Comparison of ENCODE assay signal across 9 mouse cellular contexts in genomic region chr16:38374379-38375140, GRCm38 (mm10). TPM values are rescaled to one million over a fixed set of nuclear protein-coding genes. Genes with fewer than 3 reads are reported as not detected.
A peak's percentile ranks its signal among the peaks of the same experiment; 100 is the strongest.
DNase-seq lines count a peak whose midpoint lies in the region; ATAC-seq and TF ChIP-seq lines count a peak whose summit lies in the region.
"Had no signal": no experiment of that assay in that cellular context is flagged by ENCODE, and none has a peak within 500 bp of the region (broad histone marks: within the 10 kb centered on the region; RNA-seq: fewer than 3 reads in every experiment).

No protein-coding gene starts in this region.

- H3K27ac ChIP-seq in hindbrain, embryonic 12.5 days: no peak overlapping the region
- H3K27ac ChIP-seq in hindbrain, embryonic 14.5 days: no peak overlapping the region
- peak overlapping the region; percentile 100 for H3K27ac ChIP-seq in MEL (ENCODE audit: control insufficient read depth, low read depth, low read length)
- no peak overlapping the region for H3K27ac ChIP-seq in embryonic facial prominence, embryonic 14.5 days (replicated peaks; ENCODE audit: low read depth, low read length)

- 84% methylated on average over 10 of the region's 10 CpGs for WGBS in hindbrain, embryonic 12.5 days
- 85% methylated on average over 10 of the region's 10 CpGs for WGBS in hindbrain, embryonic 14.5 days
- 72% methylated on average over 10 of the region's 10 CpGs for WGBS in embryonic facial prominence, embryonic 14.5 days
- WGBS in lung, adult 2 months: 76% methylated on average over 10 of the region's 10 CpGs

- peaks cover 25% of the 10 kb centered on the region for H3K79me2 ChIP-seq in MEL (ENCODE audit: control insufficient read depth, insufficient read depth, low read length, poor library complexity)

- 0 out of 4 replicates have a peak, but pooled peaks of 1 of the 2 experiments have one; percentile 7 for TF ChIP-seq EP300 in MEL (IDR thresholded peaks at IDR 0.05; ENCODE audit: low read depth in 1 of 2, low read length in 2 of 2)

- H3K9me3 ChIP-seq in hindbrain, embryonic 12.5 days (replicated peaks): no peaks in the 10 kb centered on the region
- no peaks in the 10 kb centered on the region for H3K9me3 ChIP-seq in hindbrain, embryonic 14.5 days (ENCODE audit: control insufficient read depth, low read length)
- no peaks in the 10 kb centered on the region for H3K9me3 ChIP-seq in MEL (replicated peaks; ENCODE audit: insufficient read depth, low read length)
- no peaks in the 10 kb centered on the region for H3K9me3 ChIP-seq in embryonic facial prominence, embryonic 14.5 days (ENCODE audit: control insufficient read depth, low read length)

- no peaks in the 10 kb centered on the region for H3K36me3 ChIP-seq in hindbrain, embryonic 12.5 days
- H3K36me3 ChIP-seq in hindbrain, embryonic 14.5 days (replicated peaks; ENCODE audit: control insufficient read depth, insufficient read depth): no peaks in the 10 kb centered on the region
- H3K36me3 ChIP-seq in MEL (ENCODE audit: control insufficient read depth in 1 of 2, insufficient read depth in 2 of 2, low read length in 2 of 2): peaks cover 3 to 40% of the 10 kb centered on the region in 2 experiments; a peak in 3 of 4 replicates
- H3K36me3 ChIP-seq in embryonic facial prominence, embryonic 14.5 days (ENCODE audit: control insufficient read depth, insufficient read depth, low read length): no peaks in the 10 kb centered on the region

- H3K4me1 ChIP-seq in hindbrain, embryonic 12.5 days: peaks cover 10% of the 10 kb centered on the region; the same call in 1 of the 2 replicates
- H3K4me1 ChIP-seq in hindbrain, embryonic 14.5 days (replicated peaks; ENCODE audit: control insufficient read depth, insufficient read depth, low read length): no peaks in the 10 kb centered on the region
- H3K4me1 ChIP-seq in MEL (ENCODE audit: control insufficient read depth in 1 of 2, insufficient read depth in 2 of 2, low read length in 2 of 2): peaks cover 25 to 51% of the 10 kb centered on the region in 2 experiments
- peaks cover 13% of the 10 kb centered on the region for H3K4me1 ChIP-seq in embryonic facial prominence, embryonic 14.5 days (ENCODE audit: control insufficient read depth, insufficient read depth, low read length)
- no peaks in the 10 kb centered on the region for H3K4me1 ChIP-seq in lung, adult 2 months (ENCODE audit: control insufficient read depth, insufficient read depth, low read length)

- H3K27me3 ChIP-seq in hindbrain, embryonic 12.5 days: no peaks in the 10 kb centered on the region
- H3K27me3 ChIP-seq in hindbrain, embryonic 14.5 days (ENCODE audit: control insufficient read depth, insufficient read depth, low read length): no peaks in the 10 kb centered on the region
- no peaks in the 10 kb centered on the region for H3K27me3 ChIP-seq in MEL (ENCODE audit: control insufficient read depth in 1 of 2, insufficient read depth in 2 of 2, low read length in 2 of 2)
- H3K27me3 ChIP-seq in embryonic facial prominence, embryonic 14.5 days (replicated peaks; ENCODE audit: control insufficient read depth, insufficient read depth, low read length): no peaks in the 10 kb centered on the region

- no peak for TF ChIP-seq RAD21 in MEL (IDR thresholded peaks at IDR 0.05; ENCODE audit: low read depth, low read length)

- no peak for ATAC-seq in hindbrain, embryonic 12.5 days (ENCODE audit: low FRiP score)
- ATAC-seq in hindbrain, embryonic 14.5 days (ENCODE audit: low FRiP score): no peak
- ATAC-seq in embryonic facial prominence, embryonic 14.5 days (ENCODE audit: low read depth): no peak
- peak; percentile 49 for ATAC-seq in megakaryocyte progenitor cell, adult 5-6 weeks (replicated peaks; ENCODE audit: poor library complexity)

- no peak for TF ChIP-seq CTCF in MEL (IDR thresholded peaks at IDR 0.05 in 2 of 3, conservative IDR thresholded peaks at IDR 0.05 in 1 of 3; ENCODE audit: control insufficient read depth in 1 of 3, insufficient read depth in 1 of 3, low read depth in 2 of 3, low read length in 3 of 3, poor library complexity in 1 of 3, severe bottlenecking in 1 of 3)
- no peak for TF ChIP-seq CTCF in lung, adult 2 months (IDR thresholded peaks at IDR 0.05; ENCODE audit: insufficient read depth, low read length)

- no peak overlapping the region for H3K4me3 ChIP-seq in hindbrain, embryonic 12.5 days
- H3K4me3 ChIP-seq in hindbrain, embryonic 14.5 days (replicated peaks; ENCODE audit: low read length): no peak overlapping the region
- peak overlapping the region; percentile 56 to 60 for H3K4me3 ChIP-seq in MEL (ENCODE audit: control insufficient read depth in 1 of 2, insufficient read depth in 1 of 2, low read depth in 2 of 2, low read length in 2 of 2)
- H3K4me3 ChIP-seq in embryonic facial prominence, embryonic 14.5 days (ENCODE audit: low read depth, low read length): no peak overlapping the region
- no peak overlapping the region for H3K4me3 ChIP-seq in lung, adult 2 months (replicated peaks; ENCODE audit: extremely low read depth, low read depth, low read length)

- peak overlapping the region; percentile 15; the same call in 1 of the 2 replicates for H3K4me2 ChIP-seq in hindbrain, embryonic 12.5 days (replicated peaks)
- H3K4me2 ChIP-seq in hindbrain, embryonic 14.5 days (replicated peaks): no peak overlapping the region
- H3K4me2 ChIP-seq in embryonic facial prominence, embryonic 14.5 days (ENCODE audit: low read depth, low read length): peak overlapping the region; percentile 24

- H3K9ac ChIP-seq in hindbrain, embryonic 12.5 days: no peak overlapping the region
- H3K9ac ChIP-seq in hindbrain, embryonic 14.5 days: no peak overlapping the region
- H3K9ac ChIP-seq in MEL (ENCODE audit: control insufficient read depth, low read depth, low read length, poor library complexity, severe bottlenecking): peak overlapping the region; percentile 80
- H3K9ac ChIP-seq in embryonic facial prominence, embryonic 14.5 days (ENCODE audit: low read depth, low read length): no peak overlapping the region

- TF ChIP-seq POLR2A in MEL (IDR thresholded peaks at IDR 0.05; ENCODE audit: control insufficient read depth in 1 of 2, insufficient read depth in 1 of 2, low read depth in 1 of 2, low read length in 2 of 2, poor library complexity in 1 of 2): peak in 1 of 2 experiments; percentile 68; a peak in 2 of 4 replicates
- TF ChIP-seq POLR2A in lung, adult 2 months (IDR thresholded peaks at IDR 0.05; ENCODE audit: borderline replicate concordance, extremely low read depth, low read depth, low read length): no peak

- DNase-seq in hindbrain, embryonic 14.5 days (ENCODE audit: low spot score): no peak
- DNase-seq in MEL (ENCODE audit: low read depth, low spot score): peak; percentile 95
- DNase-seq in embryonic facial prominence, embryonic 14.5 days (ENCODE audit: low spot score): peak; percentile 36
- no peak for DNase-seq in yolk sac, embryonic 10.5 days (ENCODE audit: low spot score)
- no peak for DNase-seq in frontal cortex, postnatal 14 days (ENCODE audit: low spot score in 2 of 2)
- DNase-seq in lung, adult 2 months: no peak

RNA-seq across cellular contexts. Expression of gene Popdc2, which starts 12.6 kb away (rescaled TPM):
- polyA plus RNA-seq in hindbrain, embryonic 12.5 days (2016; fragmentation: Nextera tagmentation; extraction: Ambion mirVana): 0.70 and 1.4 TPM in 2 replicates
- 0.24 and 0.26 TPM in 2 replicates for polyA plus RNA-seq in hindbrain, embryonic 14.5 days (2014; fragmentation: Nextera tagmentation; extraction: Ambion mirVana)
- 15.2 and 17.5 TPM in 2 replicates for total RNA-seq in MEL (2012; rRNA removed)
- polyA plus RNA-seq in MEL (2012; ENCODE audit: insufficient read depth in 1 of 2, insufficient read length in 2 of 2, low read depth in 1 of 2, low replicate concordance in 2 of 2, missing spikeins in 1 of 2): 10 to 100 TPM in 1 of 2 experiments, not detected in 1; 45.4 TPM
- 7.6 and 12.8 TPM in 2 replicates for polyA plus RNA-seq in embryonic facial prominence, embryonic 14.5 days (2014; fragmentation: Nextera tagmentation; extraction: Ambion mirVana)
- 0.27 and 0.62 TPM in 2 replicates for total RNA-seq in megakaryocyte progenitor cell, adult 5-6 weeks (2015)
- not detected in 2 replicates for total RNA-seq in megakaryocyte progenitor cell, adult 5-6 weeks (2017)
- 20.4 and 30.9 TPM in 2 replicates for polyA plus RNA-seq in lung, adult 2 months (2012; rRNA removed)

RNA-seq across cellular contexts. Expression of gene Gm21987, which starts 27.7 kb away (rescaled TPM):
- polyA plus RNA-seq in hindbrain, embryonic 12.5 days (2016; fragmentation: Nextera tagmentation; extraction: Ambion mirVana): not detected in 2 replicates
- polyA plus RNA-seq in hindbrain, embryonic 14.5 days (2014; fragmentation: Nextera tagmentation; extraction: Ambion mirVana): not detected in 2 replicates
- total RNA-seq in MEL (2012; rRNA removed): not detected in 2 replicates
- polyA plus RNA-seq in MEL (2012; ENCODE audit: insufficient read depth in 1 of 2, insufficient read length in 2 of 2, low read depth in 1 of 2, low replicate concordance in 2 of 2, missing spikeins in 1 of 2): not detected
- not detected in 2 replicates for polyA plus RNA-seq in embryonic facial prominence, embryonic 14.5 days (2014; fragmentation: Nextera tagmentation; extraction: Ambion mirVana)
- not detected in 2 replicates for total RNA-seq in megakaryocyte progenitor cell, adult 5-6 weeks (2015)
- total RNA-seq in megakaryocyte progenitor cell, adult 5-6 weeks (2017): not detected in 2 replicates
- polyA plus RNA-seq in lung, adult 2 months (2012; rRNA removed): not detected in 2 replicates
- polyA plus RNA-seq: limb, embryonic 11.5 days had no signal

RNA-seq across cellular contexts. Expression of gene Cox17, which starts 27.8 kb away (rescaled TPM):
- 105 and 116 TPM in 2 replicates for polyA plus RNA-seq in hindbrain, embryonic 12.5 days (2016; fragmentation: Nextera tagmentation; extraction: Ambion mirVana)
- polyA plus RNA-seq in hindbrain, embryonic 14.5 days (2014; fragmentation: Nextera tagmentation; extraction: Ambion mirVana): 74.3 and 97.1 TPM in 2 replicates
- 293 and 295 TPM in 2 replicates for total RNA-seq in MEL (2012; rRNA removed)
- polyA plus RNA-seq in MEL (2012; ENCODE audit: insufficient read depth in 1 of 2, insufficient read length in 2 of 2, low read depth in 1 of 2, low replicate concordance in 2 of 2, missing spikeins in 1 of 2): 100 to 1,000 TPM in 1 of 2 experiments, not detected in 1; 269 TPM
- 133 and 168 TPM in 2 replicates for polyA plus RNA-seq in embryonic facial prominence, embryonic 14.5 days (2014; fragmentation: Nextera tagmentation; extraction: Ambion mirVana)
- total RNA-seq in megakaryocyte progenitor cell, adult 5-6 weeks (2015): 95.3 and 110 TPM in 2 replicates
- total RNA-seq in megakaryocyte progenitor cell, adult 5-6 weeks (2017): 294 and 340 TPM in 2 replicates
- polyA plus RNA-seq in lung, adult 2 months (2012; rRNA removed): 63.2 and 64.6 TPM in 2 replicates

RNA-seq across cellular contexts. Expression of gene Maats1, which starts 32.6 kb away (rescaled TPM):
- polyA plus RNA-seq in hindbrain, embryonic 12.5 days (2016; fragmentation: Nextera tagmentation; extraction: Ambion mirVana): 1.2 and 1.3 TPM in 2 replicates
- 1.2 and 1.5 TPM in 2 replicates for polyA plus RNA-seq in hindbrain, embryonic 14.5 days (2014; fragmentation: Nextera tagmentation; extraction: Ambion mirVana)
- total RNA-seq in MEL (2012; rRNA removed): 0.10 TPM in 1 of 2 replicates, not detected in the other
- polyA plus RNA-seq in MEL (2012; ENCODE audit: insufficient read depth in 1 of 2, insufficient read length in 2 of 2, low read depth in 1 of 2, low replicate concordance in 2 of 2, missing spikeins in 1 of 2): under 1 TPM in 1 of 2 experiments, not detected in 1; 0.03 TPM
- 0.62 and 1.8 TPM in 2 replicates for polyA plus RNA-seq in embryonic facial prominence, embryonic 14.5 days (2014; fragmentation: Nextera tagmentation; extraction: Ambion mirVana)
- not detected in 2 replicates for total RNA-seq in megakaryocyte progenitor cell, adult 5-6 weeks (2015)
- not detected in 2 replicates for total RNA-seq in megakaryocyte progenitor cell, adult 5-6 weeks (2017)
- 1.7 and 2.5 TPM in 2 replicates for polyA plus RNA-seq in lung, adult 2 months (2012; rRNA removed)

RNA-seq across cellular contexts. Expression of gene Pla1a, which starts 58.4 kb away (rescaled TPM):
- polyA plus RNA-seq in hindbrain, embryonic 12.5 days (2016; fragmentation: Nextera tagmentation; extraction: Ambion mirVana): 0.30 and 0.37 TPM in 2 replicates
- polyA plus RNA-seq in hindbrain, embryonic 14.5 days (2014; fragmentation: Nextera tagmentation; extraction: Ambion mirVana): 0.32 and 0.38 TPM in 2 replicates
- not detected in 2 replicates for total RNA-seq in MEL (2012; rRNA removed)
- under 1 TPM in 1 of 2 experiments, not detected in 1; 0.04 TPM for polyA plus RNA-seq in MEL (2012; ENCODE audit: insufficient read depth in 1 of 2, insufficient read length in 2 of 2, low read depth in 1 of 2, low replicate concordance in 2 of 2, missing spikeins in 1 of 2)
- polyA plus RNA-seq in embryonic facial prominence, embryonic 14.5 days (2014; fragmentation: Nextera tagmentation; extraction: Ambion mirVana): 0.58 and 1.1 TPM in 2 replicates
- not detected in 2 replicates for total RNA-seq in megakaryocyte progenitor cell, adult 5-6 weeks (2015)
- total RNA-seq in megakaryocyte progenitor cell, adult 5-6 weeks (2017): not detected in 2 replicates
- 1.6 and 2.0 TPM in 2 replicates for polyA plus RNA-seq in lung, adult 2 months (2012; rRNA removed)

Comparison
In these comparisons a context has a peak if more than half of its experiments do, and no peak if none do; other contexts are left out.
1. H3K4me3 ChIP-seq: peak in MEL (2 of 2); none in hindbrain, embryonic 12.5 days (single experiment), hindbrain, embryonic 14.5 days (single experiment), embryonic facial prominence, embryonic 14.5 days (single experiment) and lung, adult 2 months (single experiment).
2. DNase-seq: peak in MEL (single experiment) and embryonic facial prominence, embryonic 14.5 days (single experiment); none in hindbrain, embryonic 14.5 days (single experiment), yolk sac, embryonic 10.5 days (single experiment), frontal cortex, postnatal 14 days (0 of 2) and lung, adult 2 months (single experiment).